Mouse (Mus musculus) embryonic facial prominence, embryonic 10.5 days (tissue): Measurements from ENCODE around the gene Ddah2. TPM values are rescaled to one million over a fixed set of nuclear protein-coding genes. Genes with fewer than 3 reads are reported as not detected.

ENCODE experiments used
- DNase-seq: peaks from one replicate; pipeline ENCODE4 v3.0.0-alpha.2; 2017; ENCODE audit warnings: low spot score
- H3K27ac ChIP-seq: fragments of 300-500 bp; sonication (generic); replicated peaks from 2 replicates; pipeline ENCODE4 v1.5.1; 2016; ENCODE audit warnings: mild to moderate bottlenecking
- H3K27me3 ChIP-seq: fragments of 300-500 bp; sonication (generic); replicated peaks from 2 replicates; pipeline ENCODE4 v1.6.1; 2016; ENCODE audit warnings: low read depth, mild to moderate bottlenecking; ENCODE audit not compliant: poor library complexity, severe bottlenecking
- H3K36me3 ChIP-seq: fragments of 300-500 bp; sonication (generic); replicated peaks from 2 replicates; pipeline ENCODE4 v1.6.1; 2016; ENCODE audit warnings: mild to moderate bottlenecking, moderate library complexity
- H3K4me1 ChIP-seq: fragments of 300-500 bp; sonication (generic); 2 replicates; pipeline ENCODE4 v1.6.1; 2016
- H3K4me3 ChIP-seq: fragments of 300-500 bp; sonication (generic); 2 replicates; pipeline ENCODE4 v1.5.1; 2016; ENCODE audit warnings: mild to moderate bottlenecking, moderate library complexity
- H3K9me3 ChIP-seq: fragments of 300-500 bp; sonication (generic); 2 replicates; pipeline ENCODE4 v1.6.1; 2016; ENCODE audit warnings: mild to moderate bottlenecking
- WGBS: fragments of 180-500 bp; shearing (Covaris S2); methylation state at CpG from one replicate; pipeline ENCODE4 v1.1.7; 2016; 5-methylcytosine and 5-hydroxymethylcytosine counted together
- polyA plus RNA-seq: library from polyadenylated mRNA; unstranded; fragments of >200 nt; fragmentation: Nextera tagmentation; extraction: Ambion mirVana; gene quantifications from 2 replicates; pipeline ENCODE4 v1.2.1, GENCODE M21; 2016

The Ddah2 gene
- polyA plus RNA-seq, 1 experiment from 2014 or later = 503 TPM

DNA sequence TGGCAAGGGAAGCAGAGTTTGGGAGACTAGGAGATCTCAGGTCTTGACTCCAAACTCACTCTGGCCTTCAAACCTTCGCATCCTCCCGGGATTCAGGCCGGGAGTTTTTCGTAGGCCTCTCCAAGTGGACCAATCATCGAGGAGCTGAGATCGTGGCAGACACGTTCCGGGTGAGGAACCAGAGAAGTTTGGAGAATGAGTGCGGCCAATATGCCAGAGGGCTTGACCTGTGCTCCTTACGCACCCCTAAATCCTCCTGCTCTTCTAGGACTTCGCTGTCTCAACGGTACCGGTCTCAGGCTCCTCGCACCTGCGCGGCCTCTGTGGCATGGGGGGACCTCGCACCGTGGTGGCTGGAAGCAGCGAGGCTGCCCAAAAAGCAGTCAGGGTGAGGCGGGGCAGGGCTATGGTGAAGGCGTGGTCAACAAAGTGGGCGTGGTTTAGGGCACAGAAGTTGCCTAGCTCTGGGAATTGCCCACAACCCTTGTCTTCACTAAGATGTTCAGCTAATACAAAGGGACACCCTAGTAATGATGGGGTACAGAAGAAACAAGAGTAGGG is 2.0 kb downstream of the Ddah2 start:
- WGBS = 58% methylated on average over 22 of the region's 22 CpGs
- no peak for DNase-seq
- no peaks in the 10 kb centered on the region for H3K9me3 ChIP-seq
- peaks cover 56% of the 10 kb centered on the region for H3K4me1 ChIP-seq
- H3K27ac ChIP-seq = no peak overlapping the region
- H3K36me3 ChIP-seq = peaks cover 64% of the 10 kb centered on the region
- peak overlapping the region; percentile 89 for H3K4me3 ChIP-seq
- peaks cover 33% of the 10 kb centered on the region for H3K27me3 ChIP-seq

DNA sequence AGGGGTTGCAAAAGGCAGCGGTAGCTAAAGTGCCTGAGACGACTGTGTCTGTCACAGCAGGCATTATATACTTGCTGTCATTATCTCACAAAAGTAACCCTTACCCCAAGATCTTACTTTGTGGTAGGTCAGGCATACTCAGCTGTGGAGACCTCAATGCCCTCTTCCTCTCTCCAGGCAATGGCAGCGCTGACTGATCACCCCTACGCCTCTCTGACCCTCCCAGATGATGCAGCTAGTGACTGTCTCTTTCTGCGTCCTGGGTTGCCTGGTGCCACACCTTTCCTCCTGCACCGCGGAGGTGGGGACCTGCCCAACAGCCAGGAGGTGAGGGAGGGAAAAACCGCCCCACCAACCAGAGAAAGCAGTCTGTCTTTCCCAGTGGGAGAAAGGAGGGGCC is 2.5 kb downstream of the Ddah2 start:
- peaks cover 59% of the 10 kb centered on the region for H3K36me3 ChIP-seq
- DNase-seq = no peak
- 80% methylated on average over 8 of the region's 8 CpGs for WGBS
- H3K9me3 ChIP-seq = no peaks in the 10 kb centered on the region
- no peak overlapping the region for H3K27ac ChIP-seq
- peak overlapping the region; percentile 89; the same call in 1 of the 2 replicates for H3K4me3 ChIP-seq
- H3K27me3 ChIP-seq = peaks cover 38% of the 10 kb centered on the region
- peaks cover 59% of the 10 kb centered on the region for H3K4me1 ChIP-seq

DNA sequence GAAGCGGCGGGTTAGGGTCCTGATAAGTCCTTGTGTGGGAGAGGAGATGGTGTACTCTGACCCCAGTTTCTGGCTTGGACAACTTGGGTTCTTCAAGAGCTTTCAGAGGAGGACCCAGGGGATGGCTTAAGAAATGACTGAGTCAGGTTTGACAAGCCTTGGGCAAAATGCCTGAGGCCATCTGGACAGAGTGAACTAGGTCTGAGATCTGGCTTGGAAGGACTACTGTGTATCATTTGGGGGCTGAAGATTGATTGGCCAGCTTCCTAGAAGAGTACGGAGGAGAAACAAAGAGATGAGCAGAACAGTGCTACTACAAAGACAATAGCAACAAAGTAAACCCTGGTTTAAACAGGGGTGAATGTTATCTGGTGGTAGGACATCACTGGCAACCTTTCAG is 4.6 kb downstream of the Ddah2 start:
- no peaks in the 10 kb centered on the region for H3K9me3 ChIP-seq
- peaks cover 59% of the 10 kb centered on the region for H3K27me3 ChIP-seq
- no peak for DNase-seq
- no peak overlapping the region for H3K27ac ChIP-seq
- peaks cover 37% of the 10 kb centered on the region for H3K36me3 ChIP-seq
- 92% methylated on average over 3 of the region's 3 CpGs for WGBS
- H3K4me1 ChIP-seq = peaks cover 51% of the 10 kb centered on the region
- H3K4me3 ChIP-seq = peak overlapping the region; percentile 58; the same call in 1 of the 2 replicates

DNA sequence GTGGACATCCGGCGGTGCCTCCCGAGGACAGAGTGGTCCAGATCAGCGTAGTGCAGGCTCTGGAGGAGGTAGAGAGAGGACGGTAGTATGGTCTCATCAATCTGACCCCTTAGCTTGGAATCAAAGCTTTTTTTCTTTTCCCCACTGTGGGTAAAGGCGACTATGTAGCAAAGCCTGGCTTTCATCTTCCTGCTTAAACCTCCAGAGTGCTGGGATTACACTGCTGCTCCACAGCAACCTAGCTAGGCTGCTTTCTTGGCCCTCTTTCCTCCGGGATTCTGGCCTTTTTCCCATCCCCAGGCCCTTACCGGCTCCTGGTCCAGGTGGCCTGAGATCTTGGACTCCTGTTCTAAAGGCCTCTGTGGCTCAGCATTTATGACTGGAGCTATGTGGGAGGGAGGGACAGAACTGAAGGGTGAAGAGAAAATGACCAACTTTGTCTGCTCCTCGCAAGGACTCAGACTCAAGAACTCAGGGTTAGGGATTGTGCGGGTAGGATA is 5.6 kb downstream of the Ddah2 start:
- peaks cover 65% of the 10 kb centered on the region for H3K27me3 ChIP-seq

GRCm38 (mm10) chr17:35064951-35065947 is 6.4 kb downstream of the Ddah2 start, which contains the start of gene Ly6g6c:
TSS of gene Ly6g6c (plus strand) at chr17:35065388.
- H3K27ac ChIP-seq = peak within 1 kb of the TSS; percentile 70
- H3K4me1 ChIP-seq = peaks cover 39% of the 10 kb centered on the region
- peaks cover 65% of the 10 kb centered on the region for H3K27me3 ChIP-seq
- no peaks in the 10 kb centered on the region for H3K9me3 ChIP-seq
- DNase-seq = peak; percentile 78
- WGBS = 1% methylated on average over 48 of the region's 48 CpGs
- peak within 1 kb of the TSS; percentile 58 for H3K4me3 ChIP-seq
- H3K36me3 ChIP-seq = peaks cover 34% of the 10 kb centered on the region

More for the DNA sequence above, 5.6 kb downstream of the Ddah2 start:
- H3K27ac ChIP-seq = peak overlapping the region; percentile 70; the same call in 1 of the 2 replicates
- H3K9me3 ChIP-seq = no peaks in the 10 kb centered on the region
- peak overlapping the region; percentile 58 for H3K4me3 ChIP-seq
- WGBS = 31% methylated on average over 10 of the region's 10 CpGs
- peaks cover 37% of the 10 kb centered on the region for H3K36me3 ChIP-seq
- H3K4me1 ChIP-seq = peaks cover 47% of the 10 kb centered on the region
- no peak for DNase-seq

DNA sequence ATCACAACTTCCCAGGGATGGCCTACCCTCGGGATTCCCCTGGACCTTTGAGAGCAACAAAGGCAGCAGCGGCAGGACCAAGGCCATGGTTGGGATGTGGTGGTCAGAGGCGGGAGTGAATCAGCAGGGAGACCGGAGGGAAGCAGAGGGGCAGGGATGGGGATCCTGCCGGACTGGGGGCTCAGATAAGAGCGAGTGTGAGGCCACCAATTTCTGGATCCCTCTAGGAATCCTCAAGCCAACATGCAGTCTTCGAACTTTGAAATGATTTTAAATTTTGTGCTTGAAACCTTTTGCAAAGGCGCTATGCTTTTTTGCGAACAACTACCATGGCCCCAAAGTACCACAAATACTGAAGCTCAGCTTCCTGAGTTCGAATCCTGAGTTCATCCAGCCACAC is 7.2 kb downstream of the Ddah2 start, which contains the start of gene Mpig6b:
Mpig6b (minus strand) TSS at position 101 of the 400 bp plus-strand sequence.
- DNase-seq = no peak
- Histone ChIP-seq H3K4me1 (peaks cover 34% of the 10 kb centered on the region), H3K9me3 (no peaks in the 10 kb centered on the region), H3K36me3 (peaks cover 26% of the 10 kb centered on the region), H3K27ac (peak within 1 kb of the TSS; percentile 70), H3K27me3 (peaks cover 71% of the 10 kb centered on the region), H3K4me3 (peak within 1 kb of the TSS; percentile 58)
- WGBS = 41% methylated on average over 10 of the region's 10 CpGs

- Histone ChIP-seq H3K36me3 (peaks cover 5% of the 10 kb centered on the region; the same call in 1 of the 2 replicates), H3K4me3 (no peak overlapping the region), H3K27me3 (peaks cover 62% of the 10 kb centered on the region), H3K4me1 (peaks cover 28% of the 10 kb centered on the region), H3K9me3 (no peaks in the 10 kb centered on the region), H3K27ac (no peak overlapping the region)
- DNase-seq = no peak
- 85% methylated on average over 17 of the region's 17 CpGs for WGBS
These were observed 9.5 kb downstream of the Ddah2 start for GRCm38 (mm10) chr17:35068213-35068914.

GRCm38 (mm10) chr17:35070556-35071229 is 11.9 kb downstream of the Ddah2 start:
- no peaks in the 10 kb centered on the region for H3K36me3 ChIP-seq
- H3K4me1 ChIP-seq = peaks cover 14% of the 10 kb centered on the region
- H3K4me3 ChIP-seq = no peak overlapping the region
- WGBS = 51% methylated on average over 6 of the region's 6 CpGs
- peaks cover 41% of the 10 kb centered on the region for H3K27me3 ChIP-seq
- H3K9me3 ChIP-seq = no peaks in the 10 kb centered on the region
- H3K27ac ChIP-seq = no peak overlapping the region
- no peak for DNase-seq

DNA sequence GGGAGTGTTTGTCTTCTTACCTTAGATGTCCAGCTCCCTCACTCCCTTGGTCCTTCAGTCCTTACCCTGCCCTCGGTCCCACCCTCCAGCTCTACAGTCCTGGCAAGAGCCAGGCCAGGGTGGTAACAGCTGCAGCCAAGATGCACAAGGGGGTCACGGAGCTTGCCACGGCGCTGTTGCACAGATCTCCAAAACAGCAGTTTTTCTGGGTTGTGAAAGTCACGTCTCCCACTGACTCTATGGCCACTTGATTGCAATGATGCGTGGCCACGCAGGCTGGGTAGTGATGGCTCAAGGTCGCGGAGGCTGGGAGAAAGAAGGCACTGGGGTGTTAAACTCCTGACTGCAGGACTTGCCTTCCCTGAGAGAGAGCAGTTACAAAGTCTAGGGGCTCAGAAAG is 12.6 kb downstream of the Ddah2 start:
- Histone ChIP-seq H3K9me3 (no peaks in the 10 kb centered on the region), H3K36me3 (no peaks in the 10 kb centered on the region), H3K27me3 (peaks cover 39% of the 10 kb centered on the region), H3K4me3 (no peak overlapping the region), H3K27ac (no peak overlapping the region), H3K4me1 (peaks cover 17% of the 10 kb centered on the region)
- WGBS = 78% methylated on average over 9 of the region's 9 CpGs
- DNase-seq = no peak

GRCm38 (mm10) chr17:35074097-35074496 is 15.3 kb downstream of the Ddah2 start:
- Histone ChIP-seq H3K4me1 (peaks cover 36% of the 10 kb centered on the region), H3K27ac (no peak overlapping the region), H3K9me3 (no peaks in the 10 kb centered on the region), H3K36me3 (no peaks in the 10 kb centered on the region), H3K4me3 (no peak overlapping the region), H3K27me3 (peaks cover 31% of the 10 kb centered on the region)
- DNase-seq = no peak
- 49% methylated on average over 17 of the region's 17 CpGs for WGBS

GRCm38 (mm10) chr17:35076507-35077176 is 17.8 kb downstream of the Ddah2 start, which contains the start of gene Ly6g6e:
TSS of gene Ly6g6e (plus strand) at chr17:35076902.
- H3K4me1 ChIP-seq = peaks cover 32% of the 10 kb centered on the region
- no peak for DNase-seq
- no peaks in the 10 kb centered on the region for H3K36me3 ChIP-seq
- H3K9me3 ChIP-seq = no peaks in the 10 kb centered on the region
- peak within 1 kb of the TSS; percentile 43 for H3K4me3 ChIP-seq
- peaks cover 42% of the 10 kb centered on the region for H3K27me3 ChIP-seq
- peak within 1 kb of the TSS; percentile 60 for H3K27ac ChIP-seq
- 18% methylated on average over 10 of the region's 10 CpGs for WGBS
